Comparison of ENCODE assay signal across 8 mouse cellular contexts in genomic region chr17:51159261-51159660, GRCm38 (mm10). TPM values are rescaled to one million over a fixed set of nuclear protein-coding genes. Genes with fewer than 3 reads are reported as not detected.
DNase-seq lines count a peak whose midpoint lies in the region; ATAC-seq and TF ChIP-seq lines count a peak whose summit lies in the region.

No protein-coding gene starts in this region.

- H3K36me3 ChIP-seq in midbrain, embryonic 12.5 days: no peaks in the 10 kb centered on the region
- no peaks in the 10 kb centered on the region for H3K36me3 ChIP-seq in midbrain, embryonic 10.5 days
- H3K36me3 ChIP-seq in intestine, embryonic 15.5 days: no peaks in the 10 kb centered on the region
- H3K36me3 ChIP-seq in myocyte (ENCODE audit: control insufficient read depth, insufficient read depth): no peaks in the 10 kb centered on the region

- 0 out of 2 replicates have a peak, but pooled peaks cover 5% of the 10 kb centered on the region for H3K9me3 ChIP-seq in midbrain, embryonic 12.5 days
- no peaks in the 10 kb centered on the region for H3K9me3 ChIP-seq in midbrain, embryonic 10.5 days (replicated peaks)
- no peaks in the 10 kb centered on the region for H3K9me3 ChIP-seq in intestine, embryonic 15.5 days

- no peak overlapping the region for H3K4me3 ChIP-seq in midbrain, embryonic 12.5 days
- H3K4me3 ChIP-seq in midbrain, embryonic 10.5 days: no peak overlapping the region
- no peak overlapping the region for H3K4me3 ChIP-seq in intestine, embryonic 15.5 days (replicated peaks)
- H3K4me3 ChIP-seq in myocyte: no peak overlapping the region

- no peaks in the 10 kb centered on the region for H3K4me1 ChIP-seq in midbrain, embryonic 12.5 days
- peaks cover 11% of the 10 kb centered on the region; the same call in 1 of the 2 replicates for H3K4me1 ChIP-seq in midbrain, embryonic 10.5 days
- no peaks in the 10 kb centered on the region for H3K4me1 ChIP-seq in intestine, embryonic 15.5 days (replicated peaks)

- DNase-seq in midbrain, embryonic 10.5 days (ENCODE audit: low spot score): no peak
- DNase-seq in cerebellum, postnatal 25 days: peak; percentile 43 to 62
- DNase-seq in spleen, postnatal 36 days (ENCODE audit: low spot score in 2 of 2): no peak
- DNase-seq in layer of hippocampus, adult 11-12 months (ENCODE audit: low spot score): no peak
- no peak for DNase-seq in c-Kit-positive CD71-positive TER-119-positive erythroid progenitor cells, embryonic 14.5 days (ENCODE audit: low spot score)

- H3K4me2 ChIP-seq in midbrain, embryonic 12.5 days (replicated peaks): no peak overlapping the region
- no peak overlapping the region for H3K4me2 ChIP-seq in intestine, embryonic 15.5 days (replicated peaks)
- H3K4me2 ChIP-seq in myocyte (ENCODE audit: low read depth): no peak overlapping the region

- H3ac ChIP-seq in myocyte (ENCODE audit: control insufficient read depth, insufficient read length): no peak overlapping the region

- H3K79me2 ChIP-seq in myocyte (ENCODE audit: control insufficient read depth, insufficient read depth): peaks cover 5% of the 10 kb centered on the region

- H3K27ac ChIP-seq in midbrain, embryonic 12.5 days (replicated peaks): no peak overlapping the region
- H3K27ac ChIP-seq in midbrain, embryonic 10.5 days (replicated peaks): no peak overlapping the region
- no peak overlapping the region for H3K27ac ChIP-seq in intestine, embryonic 15.5 days

- ATAC-seq in midbrain, embryonic 12.5 days (ENCODE audit: low FRiP score, low read depth): peak; percentile 49; the same call in 1 of the 2 replicates
- 0 out of 2 replicates have a peak, but pooled peaks have one; percentile 28 for ATAC-seq in intestine, embryonic 15.5 days

- no peaks in the 10 kb centered on the region for H3K27me3 ChIP-seq in midbrain, embryonic 12.5 days
- H3K27me3 ChIP-seq in midbrain, embryonic 10.5 days (ENCODE audit: low read depth, poor library complexity, severe bottlenecking): no peaks in the 10 kb centered on the region
- no peaks in the 10 kb centered on the region for H3K27me3 ChIP-seq in intestine, embryonic 15.5 days (replicated peaks)
- no peaks in the 10 kb centered on the region for H3K27me3 ChIP-seq in myocyte (ENCODE audit: control insufficient read depth, insufficient read depth, insufficient read length)

- no peak for TF ChIP-seq POLR2A in myocyte (IDR thresholded peaks at IDR 0.05; ENCODE audit: insufficient read length, low read depth)

- no peak overlapping the region for H3K9ac ChIP-seq in midbrain, embryonic 12.5 days (replicated peaks)
- H3K9ac ChIP-seq in intestine, embryonic 15.5 days: no peak overlapping the region

- 88% methylated on average over 5 of the region's 5 CpGs for WGBS in midbrain, embryonic 12.5 days
- WGBS in midbrain, embryonic 10.5 days: 90% methylated on average over 5 of the region's 5 CpGs
- 89% methylated on average over 5 of the region's 5 CpGs for WGBS in intestine, embryonic 15.5 days

TF ChIP-seq in myocyte, 11 proteins besides CTCF, POLR2A, EP300 and RAD21:
- TF ChIP-seq REST (IDR thresholded peaks at IDR 0.05; ENCODE audit: insufficient read depth, insufficient read length) (peak; percentile 50), E2F4 (IDR thresholded peaks at IDR 0.05; ENCODE audit: insufficient read depth) (no peak)

RNA-seq across cellular contexts. Expression of gene Tbc1d5, which starts 19.9 kb away (rescaled TPM):
- polyA plus RNA-seq in midbrain, embryonic 12.5 days (2016; fragmentation: Nextera tagmentation; extraction: Ambion mirVana): 11.6 and 13.3 TPM in 2 replicates
- 10.8 and 12.3 TPM in 2 replicates for polyA plus RNA-seq in midbrain, embryonic 10.5 days (2016; fragmentation: Nextera tagmentation; extraction: Ambion mirVana)
- polyA plus RNA-seq in intestine, embryonic 15.5 days (2015; fragmentation: Nextera tagmentation; extraction: Ambion mirVana): 10.5 and 11.3 TPM in 2 replicates
- 6.3 TPM for polyA plus RNA-seq in myocyte (2012; fragmentation: generic; extraction: Trizol)

Comparison
In these comparisons a context has a peak if more than half of its experiments do, and no peak if none do; other contexts are left out.
1. DNase-seq: peak in cerebellum, postnatal 25 days (2 of 2); none in midbrain, embryonic 10.5 days (single experiment), spleen, postnatal 36 days (0 of 2), layer of hippocampus, adult 11-12 months (single experiment) and c-Kit-positive CD71-positive TER-119-positive erythroid progenitor cells, embryonic 14.5 days (single experiment).